Mouse (Mus musculus) splenic B cell, adult 2 months (primary cell): ENCODE measurements around the gene Arfip1.

Source experiments
- DNase-seq: peaks from one replicate; pipeline ENCODE4 v3.0.0-alpha.2; 2011; ENCODE audit warnings: low read depth, low spot score
- H3K27me3 ChIP-seq: 2 replicates; pipeline ENCODE4 v1.6.1; 2012; ENCODE audit warnings: mild to moderate bottlenecking, low read length, moderate library complexity, mixed read lengths; ENCODE audit not compliant: control insufficient read depth, poor library complexity, insufficient read depth, severe bottlenecking
- H3K36me3 ChIP-seq: 2 replicates; pipeline ENCODE4 v1.6.1; 2012; ENCODE audit warnings: mild to moderate bottlenecking, low read length, moderate library complexity, mixed read lengths; ENCODE audit not compliant: control insufficient read depth, poor library complexity, insufficient read depth, severe bottlenecking

Gene Arfip1

GRCm38 (mm10) chr3:84541881-84542280 lies 40.5 kb downstream of the Arfip1 start:
- Histone ChIP-seq H3K36me3 (no peaks in the 10 kb centered on the region), H3K27me3 (no peaks in the 10 kb centered on the region)
- DNase-seq: no peak

DNA sequence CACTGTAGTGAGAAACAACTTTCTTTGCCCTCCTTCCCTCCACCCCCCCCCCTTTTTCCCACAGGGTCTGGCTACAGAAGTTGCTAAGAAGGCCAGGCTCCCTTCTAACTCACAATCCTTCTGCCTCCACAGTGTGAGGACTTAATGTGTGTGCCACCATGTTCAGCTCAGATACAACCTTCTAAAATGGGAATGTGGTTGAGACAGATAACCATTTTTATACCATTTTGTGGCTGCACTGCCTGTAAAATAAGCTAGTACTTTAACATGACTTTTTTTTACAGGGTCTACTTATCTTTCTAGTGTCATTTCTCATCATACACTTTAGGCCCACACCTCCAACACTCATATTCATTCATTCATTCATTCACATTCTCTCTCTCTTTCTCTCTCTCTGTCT lies 41.8 kb downstream of the Arfip1 start:
- no peaks in the 10 kb centered on the region for H3K36me3 ChIP-seq
- no peaks in the 10 kb centered on the region for H3K27me3 ChIP-seq
- DNase-seq: no peak

DNA sequence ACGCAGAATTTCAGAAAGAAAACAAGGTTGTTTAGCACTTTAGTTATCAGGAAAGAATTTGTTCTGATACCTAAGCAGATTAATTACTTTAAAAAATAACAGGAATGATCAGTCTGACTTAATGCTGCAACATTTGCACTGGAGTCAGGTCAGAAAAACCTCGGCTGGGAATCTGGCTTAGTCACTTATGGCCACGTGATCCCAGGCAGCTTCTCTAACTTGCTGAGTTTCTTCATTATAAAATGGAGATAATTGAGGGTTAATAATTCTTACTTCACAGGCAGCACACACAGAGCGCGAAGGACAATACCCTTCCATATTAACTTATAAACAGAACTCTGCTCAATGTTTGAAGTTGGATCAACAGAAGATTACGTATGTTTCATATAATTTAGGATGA lies 45.4 kb downstream of the Arfip1 start:
- H3K36me3 ChIP-seq: peaks cover 3% of the 10 kb centered on the region; the same call in 1 of the 2 replicates

DNA sequence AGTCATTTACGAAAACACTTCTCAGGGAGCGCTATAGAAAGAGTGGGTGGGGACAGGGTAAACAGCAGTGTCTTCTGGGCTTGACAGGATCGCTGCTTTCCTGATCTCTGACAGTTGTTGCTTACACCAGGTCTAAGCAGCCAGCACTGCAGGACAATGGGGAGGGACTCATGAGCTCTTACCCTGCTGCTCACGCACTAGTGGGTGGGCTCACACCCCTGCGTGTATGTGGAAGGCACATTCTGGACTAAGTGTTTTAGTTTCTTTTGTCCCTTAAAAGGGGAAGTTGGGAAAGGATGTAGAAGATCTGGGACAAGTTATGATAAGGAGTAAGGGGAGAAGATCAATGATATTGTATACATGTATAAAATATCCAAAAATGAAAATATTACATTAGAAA lies 49.2 kb downstream of the Arfip1 start:
- no peaks in the 10 kb centered on the region for H3K27me3 ChIP-seq
- H3K36me3 ChIP-seq: peaks cover 3% of the 10 kb centered on the region; the same call in 1 of the 2 replicates
- no peak for DNase-seq

More for the DNA sequence above, 45.4 kb downstream of the Arfip1 start:
- no peaks in the 10 kb centered on the region for H3K27me3 ChIP-seq
- DNase-seq: no peak

DNA sequence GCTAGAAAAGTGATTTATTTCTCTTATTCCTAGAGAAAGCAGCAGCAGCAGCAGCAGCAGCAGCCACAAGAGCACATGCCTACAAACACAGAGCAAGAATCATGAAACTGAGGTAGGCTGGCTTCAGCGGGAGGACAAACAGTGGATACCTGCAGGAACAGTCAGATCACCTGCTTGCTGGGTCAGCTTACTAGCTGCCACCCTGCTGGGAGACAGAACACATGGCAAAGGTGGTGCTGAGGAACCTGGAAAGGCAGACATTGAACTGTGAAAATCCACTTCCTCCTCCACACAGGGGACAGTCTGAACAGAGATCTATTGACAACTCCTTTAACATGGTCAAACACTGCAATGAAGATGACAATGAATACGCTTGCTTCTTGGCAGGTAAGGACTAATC lies 53.4 kb downstream of the Arfip1 start:
- no peak for DNase-seq
- peaks cover 3% of the 10 kb centered on the region; the same call in 1 of the 2 replicates for H3K36me3 ChIP-seq
- no peaks in the 10 kb centered on the region for H3K27me3 ChIP-seq

- DNase-seq: no peak
Observed at GRCm38 (mm10) chr3:84524952-84525351, 57.5 kb downstream of the Arfip1 start.

GRCm38 (mm10) chr3:84516163-84516562 lies 66.3 kb downstream of the Arfip1 start:
- DNase-seq: no peak
- H3K36me3 ChIP-seq: peaks cover 7% of the 10 kb centered on the region; the same call in 1 of the 2 replicates
- H3K27me3 ChIP-seq: no peaks in the 10 kb centered on the region

More at GRCm38 (mm10) chr3:84524952-84525351, 57.5 kb downstream of the Arfip1 start:
- H3K36me3 ChIP-seq: peaks cover 2% of the 10 kb centered on the region; the same call in 1 of the 2 replicates
- H3K27me3 ChIP-seq: no peaks in the 10 kb centered on the region

- DNase-seq: no peak
- no peaks in the 10 kb centered on the region for H3K27me3 ChIP-seq
- 0 out of 2 replicates have a peak, but pooled peaks cover 3% of the 10 kb centered on the region for H3K36me3 ChIP-seq
Observed at GRCm38 (mm10) chr3:84512774-84513515, 69.5 kb downstream of the Arfip1 start.

DNA sequence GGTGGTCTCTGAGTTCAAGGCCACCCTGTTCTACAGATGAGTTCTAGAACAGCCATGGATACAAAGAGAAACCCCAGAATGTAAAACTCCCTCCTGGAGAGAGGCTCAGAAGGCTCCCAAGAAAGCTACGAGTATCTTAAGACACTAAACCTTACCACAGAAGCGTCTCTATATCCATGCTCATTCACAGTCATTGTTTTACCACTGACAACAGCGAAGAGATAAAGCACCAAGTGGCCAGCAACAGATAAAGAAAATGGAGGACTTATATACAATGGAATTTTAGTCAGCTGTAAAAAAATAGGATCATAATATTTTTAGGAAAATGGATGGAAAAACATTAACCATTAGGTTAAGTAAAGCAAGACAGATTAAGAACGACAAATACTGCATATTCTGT lies 77.2 kb downstream of the Arfip1 start:
- no peak for DNase-seq
- Histone ChIP-seq H3K36me3 (0 out of 2 replicates have a peak, but pooled peaks cover 3% of the 10 kb centered on the region), H3K27me3 (no peaks in the 10 kb centered on the region)

GRCm38 (mm10) chr3:84504291-84504690 lies 78.1 kb downstream of the Arfip1 start:
- Histone ChIP-seq H3K27me3 (no peaks in the 10 kb centered on the region), H3K36me3 (0 out of 2 replicates have a peak, but pooled peaks cover 3% of the 10 kb centered on the region)
- no peak for DNase-seq

DNA sequence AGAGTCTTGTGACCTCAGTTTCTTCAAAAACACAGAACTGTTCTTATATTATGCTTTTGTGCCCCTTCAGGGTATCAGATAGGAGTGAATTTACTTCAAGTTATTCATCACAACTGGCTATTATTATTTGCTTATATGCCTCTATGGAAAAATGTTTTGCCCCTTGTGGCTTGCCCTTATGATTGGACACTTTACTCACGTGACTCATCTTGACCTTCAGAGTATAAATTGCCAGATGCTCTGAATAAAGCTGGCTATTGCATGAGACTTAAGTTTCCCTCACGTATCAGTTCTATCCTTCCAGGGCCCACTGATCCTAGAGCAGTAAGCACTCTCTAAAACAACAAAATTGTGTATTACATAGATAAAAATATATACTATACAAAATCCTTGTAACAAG lies 80.3 kb downstream of the Arfip1 start:
- Histone ChIP-seq H3K36me3 (0 out of 2 replicates have a peak, but pooled peaks cover 8% of the 10 kb centered on the region), H3K27me3 (no peaks in the 10 kb centered on the region)
- DNase-seq: no peak

DNA sequence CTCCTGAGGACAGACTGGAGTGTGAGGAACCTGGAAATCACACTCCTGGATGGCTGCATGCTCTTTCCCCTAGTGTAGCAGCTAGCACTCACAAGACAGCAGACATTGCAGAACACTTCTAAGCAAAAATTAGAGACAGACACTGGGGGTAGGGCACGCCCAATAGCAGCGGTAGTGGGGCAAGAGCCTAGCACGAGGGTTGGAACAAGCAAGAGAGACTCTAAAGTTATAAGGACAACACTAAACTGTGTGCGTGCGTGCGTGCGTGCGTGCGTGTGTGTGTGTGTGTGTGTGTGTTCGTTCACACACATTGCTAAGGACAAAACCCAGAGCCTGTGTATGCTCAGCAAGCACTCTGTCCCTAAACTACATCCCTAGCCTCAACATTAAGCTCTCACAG lies 81.9 kb downstream of the Arfip1 start:
- Histone ChIP-seq H3K36me3 (0 out of 2 replicates have a peak, but pooled peaks cover 5% of the 10 kb centered on the region), H3K27me3 (no peaks in the 10 kb centered on the region)
- DNase-seq: no peak

DNA sequence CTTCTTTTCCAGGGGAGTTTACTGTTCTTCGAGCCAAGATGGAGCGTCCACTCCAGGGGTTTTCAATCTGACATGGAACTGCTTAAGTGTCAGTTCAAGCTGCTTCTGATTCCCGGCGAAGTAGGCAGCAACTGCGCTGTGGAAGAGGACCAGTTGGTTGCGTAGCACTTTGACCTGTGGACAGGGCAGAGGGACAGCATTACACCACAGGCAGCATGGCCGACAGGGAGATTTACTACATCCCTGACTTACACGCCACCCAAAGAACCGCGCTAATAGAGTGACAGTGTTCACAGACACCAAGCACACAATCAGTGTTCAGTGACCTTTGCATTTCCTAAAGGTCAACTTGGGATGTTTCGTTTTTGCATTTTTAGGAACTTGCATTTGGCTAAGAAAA lies 84.7 kb downstream of the Arfip1 start:
- no peaks in the 10 kb centered on the region for H3K27me3 ChIP-seq
- H3K36me3 ChIP-seq: 0 out of 2 replicates have a peak, but pooled peaks cover 5% of the 10 kb centered on the region
- no peak for DNase-seq

- Histone ChIP-seq H3K36me3 (0 out of 2 replicates have a peak, but pooled peaks cover 4% of the 10 kb centered on the region), H3K27me3 (no peaks in the 10 kb centered on the region)
- DNase-seq: no peak
Observed at GRCm38 (mm10) chr3:84492657-84493056, 89.8 kb downstream of the Arfip1 start.

DNA sequence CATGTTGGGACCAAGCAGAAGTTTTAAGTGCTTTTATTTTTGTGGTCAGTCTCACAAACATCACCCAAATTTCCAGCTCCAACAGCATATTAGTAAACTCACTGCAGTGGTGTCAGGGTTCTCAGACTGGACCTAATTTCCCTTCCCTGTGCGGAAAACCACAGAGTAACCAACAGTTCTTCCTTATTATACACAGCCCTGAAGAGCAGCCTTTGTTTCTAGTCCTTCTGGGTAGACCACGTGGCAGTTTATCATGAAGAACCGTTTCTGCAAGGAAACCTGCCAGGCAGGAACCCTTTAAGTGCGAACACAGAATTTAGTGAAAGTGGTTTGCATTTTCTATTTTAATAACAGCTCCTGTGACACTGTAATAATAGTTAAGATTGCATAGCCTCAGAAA lies 90.3 kb downstream of the Arfip1 start:
- Histone ChIP-seq H3K36me3 (0 out of 2 replicates have a peak, but pooled peaks cover 2% of the 10 kb centered on the region), H3K27me3 (no peaks in the 10 kb centered on the region)
- no peak for DNase-seq
